Mouse (Mus musculus): ENCODE measurements at regions not wholly inside any gene's neighbourhood (a gene's known extent, or its start where the extent isn't known, plus 50 kb on each side); places are given as distances from the start of the nearest gene placed in this dataset.

DNA sequence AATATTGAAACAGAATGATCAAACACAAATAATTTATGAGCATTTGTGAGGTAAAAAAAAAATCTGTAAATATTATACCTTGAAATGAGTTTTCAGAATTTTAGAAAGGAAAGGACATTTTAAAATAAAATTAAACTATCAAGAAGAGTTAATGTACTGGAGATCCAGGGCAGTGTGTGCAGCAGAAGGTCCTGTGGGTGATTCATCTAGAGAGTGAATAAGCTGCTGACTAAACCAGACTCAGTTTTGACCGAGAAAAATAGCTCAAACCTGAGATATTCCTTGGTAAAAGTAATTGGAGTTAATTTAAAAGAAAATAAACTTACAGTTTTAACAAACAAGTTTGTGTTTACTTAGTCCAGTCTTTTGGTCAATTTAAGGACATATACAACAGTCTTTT, 1118.6 kb upstream of the Celf2 start:
- no peak for DNase-seq

DNA sequence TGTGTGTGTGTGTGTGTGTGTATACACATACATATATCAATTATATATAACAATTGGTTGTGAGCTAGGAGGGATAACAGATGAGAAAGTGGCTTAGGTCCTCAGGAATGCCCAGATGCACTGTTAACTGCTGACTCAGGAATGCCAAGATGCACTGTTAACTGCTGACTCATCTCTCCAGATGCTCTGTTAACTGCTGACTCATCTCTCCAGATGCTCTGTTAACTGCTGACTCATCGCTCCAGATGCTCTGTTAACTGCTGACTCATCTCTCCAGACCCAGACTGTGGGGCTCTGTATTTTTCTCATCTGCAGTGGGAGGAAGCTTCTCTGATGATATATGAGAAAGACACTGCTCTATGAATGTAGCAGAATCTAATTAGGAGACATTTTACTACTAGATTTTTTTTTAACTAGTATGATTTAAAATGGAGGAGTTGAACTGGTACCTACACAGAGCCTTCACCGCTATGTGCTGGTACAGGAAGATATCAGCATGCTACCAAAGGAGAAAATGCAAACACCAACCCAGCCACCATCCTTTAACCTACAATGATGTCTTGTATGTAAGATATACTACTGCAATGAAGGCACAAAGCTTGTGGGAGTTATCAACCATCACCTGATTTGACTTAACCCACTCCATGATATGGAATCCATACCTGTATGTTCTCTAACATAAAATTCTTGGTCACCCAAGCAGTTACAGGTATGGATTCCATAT, 1119.3 kb upstream of the Celf2 start:
- no peak for DNase-seq

DNA sequence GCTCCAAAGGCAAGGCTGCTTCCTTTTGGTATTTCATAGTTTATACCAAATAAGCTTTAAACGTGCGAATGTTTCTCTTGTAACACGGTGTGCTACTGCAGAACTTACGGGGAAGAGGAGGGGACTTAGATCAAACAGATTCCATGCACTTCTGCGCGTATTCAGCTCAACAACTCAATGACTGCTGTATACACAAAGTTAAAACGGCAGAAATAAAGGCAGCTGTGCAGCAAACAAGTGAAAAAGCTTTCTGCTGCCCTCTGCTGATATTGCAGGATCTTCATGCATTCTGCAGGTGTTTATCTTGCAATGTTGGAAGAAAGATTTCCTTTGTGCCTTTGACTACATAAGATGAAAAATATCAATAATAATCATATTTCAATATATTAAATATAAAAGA, 1128.7 kb upstream of the Celf2 start:
- no peak for DNase-seq

DNA sequence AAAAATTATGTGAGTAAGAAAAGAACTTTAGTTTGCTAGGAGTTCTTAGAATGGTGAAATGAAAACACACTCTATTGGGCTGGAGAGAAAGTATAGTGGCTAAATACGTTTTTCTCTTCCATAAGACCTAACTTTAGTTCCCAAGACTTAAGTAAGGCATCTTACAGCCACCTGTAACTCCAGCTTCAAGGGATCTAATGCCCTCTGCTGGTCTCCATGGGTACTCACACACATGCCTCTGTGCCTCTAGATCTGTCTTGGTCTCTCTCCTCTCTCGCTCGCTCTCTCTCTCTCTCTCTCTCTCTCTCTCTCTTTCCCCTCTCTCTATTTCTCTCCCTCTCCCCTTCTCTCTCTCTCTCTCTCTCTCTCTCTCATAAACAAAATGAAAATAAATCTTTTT, 1129.9 kb upstream of the Celf2 start:
- DNase-seq: no peak

DNA sequence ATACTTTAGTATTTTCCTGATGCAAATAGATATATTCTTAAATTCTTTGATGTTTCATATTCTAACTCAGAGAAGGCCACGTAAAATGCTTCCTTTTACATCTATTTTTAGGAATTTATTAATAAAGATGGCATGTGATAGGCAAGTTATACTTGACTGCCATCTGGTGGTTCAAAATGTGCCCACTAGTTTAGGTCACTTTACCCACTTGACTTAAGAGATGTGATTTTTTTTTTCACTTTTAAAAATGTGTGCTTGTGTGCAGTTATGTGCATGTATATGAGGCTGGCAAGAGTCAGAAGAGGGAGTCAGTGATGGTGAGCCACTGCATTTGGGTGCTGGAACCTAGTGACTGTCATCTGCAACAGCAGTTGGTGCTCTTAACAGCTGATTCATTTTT, 1136.1 kb upstream of the Celf2 start:
- no peak for DNase-seq

DNA sequence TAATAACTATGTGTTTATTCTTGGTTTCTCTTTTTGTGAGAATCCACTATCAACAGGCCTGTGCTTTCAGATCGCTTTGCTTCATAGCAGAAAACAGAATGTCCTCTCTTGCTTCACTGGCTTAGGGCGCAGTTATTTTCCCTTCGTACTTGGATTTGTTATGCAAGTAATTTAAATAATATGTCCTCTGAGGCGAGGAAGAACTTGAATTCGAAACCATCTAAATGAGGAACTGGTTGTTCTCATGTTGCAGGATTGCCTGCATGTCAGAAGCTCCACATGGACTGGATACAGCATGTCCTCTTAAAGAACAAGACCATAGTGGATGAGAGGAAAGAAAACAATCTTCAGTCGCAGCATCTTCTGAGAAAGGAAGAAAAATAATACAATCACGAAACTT, 1151.2 kb upstream of the Celf2 start:
- no peak for DNase-seq

DNA sequence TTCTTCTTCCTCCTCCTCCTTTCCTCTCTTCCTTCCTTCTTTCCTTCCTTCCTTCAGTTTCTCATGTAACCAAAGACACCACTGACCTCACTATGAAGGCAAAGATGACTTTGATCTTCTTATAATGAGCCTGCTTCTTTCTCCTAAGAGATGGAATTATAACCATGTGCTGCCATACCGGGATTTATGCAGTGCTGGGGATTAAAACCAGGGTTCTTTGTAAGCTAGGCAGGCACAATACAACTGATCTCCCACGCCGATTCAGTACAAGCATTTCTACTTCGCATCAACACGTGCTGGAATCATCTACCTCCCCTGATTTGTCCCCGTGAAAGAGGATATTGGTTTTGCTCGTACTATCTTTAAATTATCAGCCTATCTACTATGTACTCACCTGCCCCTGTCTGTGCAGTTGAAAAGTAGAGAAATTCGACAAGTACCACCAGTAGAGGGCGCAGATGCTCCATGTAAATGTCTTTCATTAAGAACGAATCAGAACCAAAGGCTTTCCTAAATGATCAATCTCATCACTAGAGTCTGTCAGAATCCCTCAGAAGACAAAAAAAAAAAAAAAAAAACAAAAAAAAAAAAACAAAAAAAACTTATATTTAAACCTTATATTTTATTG, 1164.5 kb upstream of the Celf2 start:
- DNase-seq: peak; percentile 23 to 53

DNA sequence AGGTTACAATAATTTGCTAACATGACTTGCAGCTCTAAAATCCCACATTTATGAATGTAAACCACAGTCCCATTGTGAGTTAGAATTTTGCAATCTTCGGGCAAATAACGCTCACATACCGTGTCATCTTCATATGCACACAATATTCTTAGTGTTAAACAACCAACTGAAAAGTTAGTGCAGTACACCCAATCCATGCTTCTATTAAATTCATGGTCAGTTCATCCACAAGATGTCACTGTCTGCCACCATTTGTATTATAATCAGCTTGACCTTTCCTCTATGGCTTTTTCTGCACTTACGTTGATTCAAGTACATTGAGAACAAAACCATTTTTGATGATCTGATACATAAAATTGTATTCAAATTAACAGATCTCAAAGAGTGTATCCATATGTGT, 1166.2 kb upstream of the Celf2 start:
- DNase-seq: no peak

DNA sequence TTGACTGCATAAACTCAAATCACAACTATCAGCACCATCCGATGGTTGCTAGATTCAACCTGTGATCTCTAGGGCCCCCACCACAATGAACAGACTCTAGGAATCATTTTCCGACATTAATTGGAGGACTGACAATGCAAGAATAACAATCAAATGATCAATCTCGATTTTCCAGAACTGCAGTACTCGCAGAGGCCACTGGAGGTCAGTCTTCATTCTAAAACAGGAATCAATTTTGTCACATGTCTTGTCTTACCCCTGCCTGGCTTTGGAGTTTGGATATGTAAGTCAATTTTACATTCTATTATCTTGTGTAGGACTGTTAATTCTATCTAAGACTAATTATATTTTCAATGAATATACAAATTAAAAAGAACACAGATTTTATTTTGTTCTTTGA, 1167.2 kb upstream of the Celf2 start:
- DNase-seq: peak; percentile 5 to 15

DNA sequence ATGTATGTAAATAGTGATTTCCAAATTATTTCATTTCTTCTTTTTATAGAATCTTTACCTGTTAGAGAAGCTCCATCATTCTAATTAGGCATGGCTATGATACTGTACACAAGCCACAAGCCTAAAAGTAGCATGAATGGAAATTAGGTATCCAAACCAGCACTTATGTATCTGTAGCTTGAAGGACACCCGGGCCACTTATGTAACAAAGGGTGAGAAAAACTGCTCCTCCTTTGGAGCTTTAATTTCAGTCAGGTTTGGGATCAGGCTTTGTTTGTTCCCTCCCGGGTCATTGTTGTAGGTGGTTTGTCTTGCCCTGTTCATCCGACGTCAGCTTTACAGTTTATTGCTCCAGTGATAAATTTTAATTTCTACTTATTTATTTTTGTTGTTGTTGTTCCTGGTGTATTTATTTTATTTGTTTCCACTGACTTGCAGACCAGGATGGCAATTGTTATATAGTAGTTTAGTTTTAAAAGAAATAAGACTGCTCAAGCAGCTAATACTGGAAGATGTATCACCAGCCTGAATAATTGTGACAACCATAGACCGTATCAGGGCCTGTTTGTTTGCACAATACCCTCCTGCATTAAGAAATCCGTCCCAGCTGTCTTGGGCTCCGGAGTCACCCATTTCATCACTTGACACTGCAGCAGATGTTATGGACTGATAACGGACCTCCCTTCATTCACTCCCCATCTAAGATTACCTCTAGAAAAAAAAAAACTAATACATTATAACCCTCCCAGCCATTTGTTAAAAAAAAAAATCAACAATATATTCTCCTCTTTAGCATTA, 1181.7 kb upstream of the Celf2 start:
- DNase-seq: no peak

DNA sequence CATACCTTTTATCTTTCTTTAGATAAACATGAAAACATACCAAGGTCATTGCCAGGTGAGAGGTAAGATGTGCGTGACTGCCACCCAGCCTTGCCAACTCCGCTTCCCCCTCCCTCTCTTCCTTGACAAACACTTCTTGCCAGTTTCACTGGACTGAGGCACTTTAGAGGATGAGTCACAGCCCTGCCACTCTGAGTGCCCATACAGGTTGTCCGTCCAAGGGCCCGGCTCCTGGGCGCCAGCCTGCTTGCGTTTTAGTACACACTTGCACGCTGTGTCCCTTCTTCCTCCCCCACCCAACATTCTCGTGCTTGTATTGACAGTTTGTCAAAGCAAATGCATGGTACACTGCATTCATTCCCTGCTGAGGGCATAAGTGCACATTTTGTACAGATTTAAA, 1151.7 kb upstream of the 4930412O13Rik start:
- no peak for DNase-seq

DNA sequence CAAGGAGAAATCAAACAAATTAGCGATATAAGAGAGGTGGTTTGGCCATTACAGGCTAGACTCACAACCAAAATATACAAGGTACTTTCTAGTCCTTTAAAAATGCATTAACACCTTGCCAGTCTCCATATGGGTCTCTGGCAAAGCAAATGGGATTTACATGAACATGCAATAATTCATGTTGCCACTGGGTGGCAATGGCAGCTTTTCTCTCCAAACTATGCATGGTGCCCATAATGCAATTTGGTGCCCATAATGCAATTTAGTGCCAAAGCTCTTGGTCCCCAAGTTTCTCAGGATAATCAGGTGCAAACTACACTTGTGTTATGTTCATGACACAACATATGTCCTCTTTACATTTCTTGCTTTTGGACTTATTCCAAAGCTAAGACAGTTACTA, 1126.9 kb upstream of the 4930412O13Rik start:
- peak; percentile 24 to 29 for DNase-seq

DNA sequence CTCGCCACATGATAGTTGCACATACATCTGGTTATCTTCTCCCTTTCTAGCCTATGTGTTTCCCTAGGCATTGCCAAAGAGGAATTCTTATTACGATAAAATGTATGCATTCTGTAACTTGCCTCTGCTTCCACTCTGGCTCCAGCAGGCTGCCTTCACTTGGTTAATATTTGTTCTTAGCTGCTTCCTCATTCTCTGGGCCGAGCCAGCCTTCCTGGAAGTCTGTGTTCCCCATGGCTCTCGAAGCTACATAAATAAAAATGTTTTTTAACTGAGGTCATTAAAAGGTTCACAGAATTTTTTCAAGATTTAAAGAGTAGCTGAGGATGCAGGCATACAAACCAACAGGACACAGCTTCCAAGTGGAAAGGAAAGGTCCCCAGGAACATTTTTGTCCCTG, 1124.5 kb upstream of the 4930412O13Rik start:
- DNase-seq: no peak

DNA sequence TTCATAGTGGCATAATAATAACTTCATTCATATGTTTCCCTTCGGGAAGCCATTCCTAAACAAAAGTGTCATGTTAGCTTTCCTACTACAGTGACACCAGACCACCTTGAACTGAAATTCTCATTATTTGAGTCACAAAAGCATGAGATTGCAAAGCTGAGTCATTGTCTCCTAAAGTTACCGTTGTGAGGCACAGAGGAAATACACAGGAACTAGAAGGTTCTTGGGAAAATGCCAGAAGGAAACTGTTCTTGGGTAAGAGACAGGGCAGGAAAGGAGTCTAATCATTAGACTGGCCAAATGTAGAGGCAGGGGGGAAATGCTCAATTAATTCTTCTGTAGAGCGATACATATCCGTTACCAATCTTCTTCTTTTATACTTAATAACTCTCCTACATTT, 1110.4 kb upstream of the 4930412O13Rik start:
- DNase-seq: no peak

DNA sequence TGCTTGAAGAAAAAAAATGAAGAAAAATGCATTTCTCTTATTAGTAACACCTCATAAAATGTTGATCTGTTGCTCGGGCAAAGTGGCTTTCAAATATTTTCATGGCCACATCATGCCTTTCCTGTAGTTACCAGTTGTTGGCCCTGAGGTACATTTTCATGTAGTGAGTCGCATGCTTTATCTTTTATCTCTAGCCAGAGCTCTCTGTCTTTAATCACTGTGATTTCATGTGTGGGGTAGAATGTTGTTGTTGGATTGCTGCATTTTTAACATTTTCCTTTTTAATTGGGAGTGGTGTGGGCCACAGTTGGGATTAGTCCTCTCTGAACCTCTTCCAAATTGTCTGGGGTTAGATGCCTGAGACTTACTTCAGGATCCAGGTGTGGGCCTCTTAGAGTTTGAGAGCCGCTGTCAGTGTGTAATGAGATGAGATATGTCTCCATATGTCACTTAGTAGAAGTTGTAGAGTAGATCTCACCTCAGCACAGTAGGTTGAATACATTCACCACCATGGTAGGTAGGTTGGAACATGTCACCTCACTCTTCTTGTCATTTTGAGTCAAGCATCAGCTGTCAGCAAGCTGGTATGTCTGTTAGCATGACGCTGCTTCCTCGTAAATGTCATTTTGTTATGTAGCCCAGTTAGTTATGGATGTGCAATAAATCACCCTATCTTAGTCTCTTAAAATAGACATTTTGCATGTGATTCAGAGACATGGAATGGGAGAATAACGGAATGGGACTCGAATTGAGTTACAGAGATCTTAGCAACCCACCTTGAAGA, 1099.7 kb upstream of the 4930412O13Rik start:
- DNase-seq: no peak

DNA sequence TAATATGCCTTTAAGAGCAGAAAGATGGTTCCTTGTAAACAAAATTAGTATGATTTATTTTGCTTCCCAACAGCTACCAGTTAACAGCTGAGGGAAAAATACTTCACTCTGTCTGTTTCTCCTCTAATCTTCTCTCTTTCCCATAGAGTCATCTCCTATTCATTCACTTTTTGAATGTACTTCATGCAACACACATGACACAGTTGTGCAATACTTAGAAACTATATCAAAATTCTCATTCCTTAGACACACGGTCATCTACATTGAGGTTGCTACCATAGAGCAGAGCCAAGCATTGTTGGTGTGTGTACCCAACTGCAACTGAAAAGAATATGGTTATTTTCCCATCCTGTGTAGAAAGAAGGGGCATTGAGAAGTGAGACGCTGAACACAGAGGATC, 1098.8 kb upstream of the 4930412O13Rik start:
- DNase-seq: no peak

DNA sequence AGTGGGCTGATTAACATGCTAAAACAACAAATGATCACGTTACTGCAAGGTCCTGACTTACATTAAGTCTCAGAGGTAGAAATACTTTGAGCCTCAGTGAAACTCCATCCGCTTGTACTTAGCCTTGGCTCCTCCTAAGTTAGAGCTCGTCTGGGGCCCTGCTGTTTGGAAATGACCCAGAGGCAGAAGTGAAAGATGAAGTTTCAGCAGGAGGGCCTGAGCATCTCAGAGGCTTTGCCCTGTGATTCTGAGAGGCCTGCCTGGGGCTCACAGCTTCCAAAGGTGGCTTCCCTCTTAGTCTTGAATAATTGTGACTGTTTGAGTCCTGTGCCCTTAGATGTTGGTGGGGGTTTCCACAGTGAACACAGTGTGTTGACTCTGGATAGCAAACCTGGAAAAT, 1079.0 kb upstream of the 4930412O13Rik start:
- no peak for DNase-seq

DNA sequence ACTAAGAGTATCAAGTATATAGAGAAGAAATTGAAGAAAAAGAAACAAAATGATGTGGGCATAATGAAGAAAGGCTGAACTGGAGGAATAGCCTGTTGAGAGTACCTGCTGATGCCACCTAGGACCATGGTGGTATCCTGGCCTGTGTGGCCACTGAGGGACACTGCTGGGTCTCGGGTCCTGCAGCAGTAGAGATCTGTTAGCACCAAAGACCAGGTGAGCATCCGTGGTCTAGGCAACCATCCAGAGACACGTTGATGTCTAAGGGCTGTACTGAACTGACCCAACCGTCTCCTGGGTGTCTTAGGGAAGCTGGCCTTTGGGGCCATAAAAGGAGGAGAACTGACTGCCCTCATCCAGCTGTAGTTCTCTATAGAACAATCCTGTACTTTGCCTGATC, 1071.4 kb upstream of the 4930412O13Rik start:
- no peak for DNase-seq

DNA sequence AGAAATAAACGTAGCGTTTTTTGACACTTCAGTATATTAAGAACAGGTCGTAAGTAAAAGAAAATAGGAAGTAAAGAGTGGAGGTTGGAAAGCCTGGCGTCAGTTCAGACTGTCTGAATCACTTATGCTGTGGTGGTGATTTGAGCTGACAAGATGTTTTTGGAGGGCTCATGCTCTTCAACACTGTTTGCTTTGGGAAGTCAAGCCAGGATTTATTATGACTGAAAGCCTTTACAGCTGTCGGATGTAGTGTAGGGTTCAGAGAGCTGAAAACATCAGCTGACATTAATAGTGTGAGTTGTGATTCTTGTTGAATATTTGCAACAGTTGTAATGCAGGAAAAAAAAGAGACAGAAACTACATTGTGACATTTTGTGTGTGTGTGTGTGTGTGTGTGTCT, 1062.9 kb upstream of the 4930412O13Rik start:
- DNase-seq: no peak

DNA sequence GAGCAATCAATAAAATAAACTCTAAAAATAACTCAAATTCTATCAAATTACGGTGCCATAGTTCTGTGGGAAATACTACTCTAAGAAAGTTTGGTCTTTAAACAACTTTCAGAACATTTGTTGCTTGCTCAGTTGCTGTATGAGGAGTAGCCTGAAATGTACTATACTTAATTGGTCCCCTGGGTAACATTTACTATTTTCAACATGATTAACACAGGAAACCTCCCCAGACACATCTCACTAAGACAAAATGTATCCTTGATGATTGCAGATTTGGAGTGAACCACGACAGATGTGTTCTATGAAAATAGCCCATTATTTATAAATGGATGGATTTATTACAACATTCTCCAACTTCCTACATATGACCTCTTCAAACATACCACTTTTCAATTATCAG, 1055.6 kb upstream of the 4930412O13Rik start:
- no peak for DNase-seq

Measured in thymus, postnatal 36 days (tissue).